Mouse (Mus musculus): ENCODE results near the gene Vps26a.

- TF ChIP-seq GATA1 (IDR thresholded peaks at IDR 0.05; ENCODE audit: borderline replicate concordance, low read length) (no peak), FLI1 (IDR thresholded peaks at IDR 0.05; ENCODE audit: low read length) (no peak)
Measured at GRCm38 (mm10) chr10:62410943-62411342, 75.7 kb downstream of the Vps26a start.

Measured in megakaryocyte, embryonic 14.5 days (primary cell).